Mouse (Mus musculus): ENCODE results near the gene Foxs1. TPM values are rescaled to one million over a fixed set of nuclear protein-coding genes. Genes with fewer than 3 reads are reported as not detected.

Foxs1 gene
- 1 to 10 TPM; 1.6 TPM for total RNA-seq (2021)

DNA sequence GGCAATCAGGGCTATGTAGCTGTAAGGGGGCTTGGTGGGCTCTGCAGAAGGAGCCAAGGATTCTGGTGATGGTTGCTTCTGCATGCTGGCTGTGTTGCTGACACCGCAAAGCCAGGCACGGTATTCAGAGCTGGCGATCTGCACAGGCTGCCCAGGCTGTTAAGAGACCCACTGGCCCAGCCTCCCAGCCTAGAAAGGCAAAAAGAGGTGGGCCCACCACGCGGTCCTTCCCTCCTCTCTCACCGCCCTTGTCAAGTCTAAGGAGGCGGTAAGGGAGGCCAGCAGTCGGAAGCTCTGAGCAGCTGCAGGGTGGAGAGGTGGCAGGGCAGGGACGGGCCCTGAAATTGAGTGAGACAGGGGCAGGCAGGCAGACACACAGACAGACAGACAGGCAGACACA, at the start of gene Foxs1:
Gene Foxs1 (minus strand): TSS at position 161 of the 400 bp plus-strand sequence.
- intact Hi-C loops (cut with DNase I), result no loop called here
- DNase-seq, result no peak

DNA sequence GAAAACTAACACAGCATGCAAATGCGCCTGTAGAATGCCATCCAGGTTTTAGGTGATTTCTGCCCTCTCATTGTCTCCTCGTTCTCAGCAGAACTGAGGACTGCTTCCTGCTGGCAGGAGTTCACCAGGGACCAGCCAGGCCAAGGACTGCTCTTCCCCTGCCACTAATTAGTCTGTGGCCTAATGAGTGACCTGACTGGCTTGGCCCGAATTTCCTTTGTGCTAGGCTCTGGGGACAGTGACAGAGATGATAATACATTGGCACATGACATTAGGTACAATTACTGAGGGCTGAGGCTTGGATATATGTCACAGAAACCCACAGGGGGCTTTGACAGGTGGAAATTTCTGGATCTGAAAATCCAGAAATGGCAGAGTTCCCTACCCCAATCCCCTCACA, 44.0 kb upstream of the Foxs1 start:
- DNase-seq, result no peak
- intact Hi-C loops (cut with DNase I), result no loop called here

DNA sequence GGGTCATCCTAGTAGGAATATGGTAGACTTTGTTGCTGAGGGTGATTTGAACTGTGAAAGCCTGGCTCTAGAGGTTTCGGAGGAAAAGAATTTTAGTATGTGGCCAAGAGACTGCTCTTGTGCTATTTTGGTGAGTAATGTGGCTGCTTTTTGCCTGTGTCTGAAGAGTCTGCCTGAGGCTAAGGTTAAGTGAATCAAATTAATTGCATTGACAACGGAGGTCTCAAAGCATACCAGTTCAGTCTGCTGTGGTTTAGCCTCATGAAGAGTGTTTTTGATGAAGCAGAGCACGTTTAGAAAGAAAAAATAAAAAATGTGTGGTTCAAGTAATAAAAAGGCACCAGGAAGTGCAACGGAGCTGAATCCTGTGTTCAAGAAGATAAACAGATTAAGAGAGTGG, 32.5 kb upstream of the Foxs1 start:
- intact Hi-C loops (cut with DNase I), result no loop called here

DNA sequence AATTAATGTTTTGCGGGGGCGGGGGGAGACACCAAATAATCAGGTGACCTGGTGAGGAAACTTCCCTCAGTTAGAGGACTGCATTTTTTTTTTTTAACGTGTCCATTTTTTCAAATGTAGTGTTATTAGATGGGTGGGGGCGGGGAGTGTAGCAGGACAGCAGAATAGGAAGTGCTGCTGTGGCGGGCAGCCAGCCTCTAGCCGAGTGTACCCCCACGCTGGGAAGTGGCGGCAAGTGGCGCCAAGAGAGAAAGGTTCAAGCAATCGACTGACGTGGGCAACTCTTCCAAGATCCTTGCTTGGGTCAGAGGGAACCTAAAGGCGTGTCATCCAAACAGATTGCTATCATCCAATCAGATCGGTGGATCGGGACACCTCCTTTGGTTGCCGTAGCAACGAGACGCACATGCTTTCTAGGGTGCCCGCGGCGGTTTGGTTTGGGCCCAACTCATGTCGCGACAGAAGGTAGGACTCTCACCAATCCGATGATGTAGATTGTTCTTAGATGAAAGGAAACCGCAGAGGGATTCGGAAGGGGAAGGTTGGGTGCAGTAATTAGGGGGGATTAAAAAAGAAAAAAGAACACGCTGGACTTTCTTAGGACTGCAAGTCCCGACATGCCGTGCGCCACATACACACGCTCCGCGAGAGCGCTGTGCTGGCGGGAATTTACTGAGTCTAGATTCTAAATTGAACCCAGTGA, 29.2 kb upstream of the Foxs1 start, which contains the start of gene Ttll9:
Gene Ttll9 (plus strand): TSS at position 395 of the 703 bp plus-strand sequence.
- intact Hi-C loops (cut with DNase I), result no loop called here
- DNase-seq, result peak; percentile 82

More for the DNA sequence above, 32.5 kb upstream of the Foxs1 start:
- no peak for DNase-seq

- intact Hi-C loops (cut with DNase I), result no loop called here
- DNase-seq, result no peak
Measured at GRCm38 (mm10) chr2:152958116-152958515, 25.1 kb upstream of the Foxs1 start.

DNA sequence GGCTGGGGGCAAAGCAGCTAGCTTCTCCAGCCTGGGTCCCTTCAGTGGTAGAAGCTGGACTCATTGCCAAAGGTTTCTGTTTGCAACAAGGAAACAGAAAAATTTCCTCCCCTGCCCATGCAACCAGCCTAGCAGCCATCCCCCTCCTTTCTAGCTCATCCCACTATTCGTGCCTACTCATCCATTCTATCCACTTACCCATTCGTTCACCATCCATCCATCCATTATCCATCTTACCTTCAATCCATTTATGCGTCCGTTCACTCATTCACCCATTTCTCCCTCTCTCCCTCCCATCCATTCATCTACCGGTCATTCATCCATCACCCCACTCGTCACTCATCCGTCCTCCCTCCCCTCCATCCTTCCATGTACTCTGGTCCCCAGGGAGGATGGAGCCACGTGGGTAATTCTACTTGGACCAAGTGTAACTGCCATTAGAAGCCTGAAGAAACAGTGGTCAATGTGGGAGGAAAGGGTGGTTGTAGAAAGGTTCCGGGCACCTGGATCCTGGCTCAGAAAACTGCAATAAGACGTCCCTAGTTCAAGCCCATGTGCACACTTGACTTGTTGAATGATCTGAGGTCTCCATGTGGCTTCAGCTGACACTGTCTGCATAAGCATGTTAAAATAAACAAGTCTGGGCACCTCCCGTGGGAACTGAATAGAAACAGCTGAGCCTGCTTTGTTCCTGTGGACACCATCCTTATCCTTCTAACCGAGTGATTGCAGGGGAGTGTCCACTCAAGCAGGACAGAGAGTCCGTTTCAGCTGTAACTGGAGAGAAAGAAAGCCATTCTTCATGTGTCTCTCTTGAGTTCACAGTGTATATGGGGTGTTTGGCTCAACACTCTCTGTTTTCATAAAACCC, 19.1 kb upstream of the Foxs1 start:
- peak; percentile 35 for DNase-seq
- intact Hi-C loops (cut with DNase I), result no loop called here

DNA sequence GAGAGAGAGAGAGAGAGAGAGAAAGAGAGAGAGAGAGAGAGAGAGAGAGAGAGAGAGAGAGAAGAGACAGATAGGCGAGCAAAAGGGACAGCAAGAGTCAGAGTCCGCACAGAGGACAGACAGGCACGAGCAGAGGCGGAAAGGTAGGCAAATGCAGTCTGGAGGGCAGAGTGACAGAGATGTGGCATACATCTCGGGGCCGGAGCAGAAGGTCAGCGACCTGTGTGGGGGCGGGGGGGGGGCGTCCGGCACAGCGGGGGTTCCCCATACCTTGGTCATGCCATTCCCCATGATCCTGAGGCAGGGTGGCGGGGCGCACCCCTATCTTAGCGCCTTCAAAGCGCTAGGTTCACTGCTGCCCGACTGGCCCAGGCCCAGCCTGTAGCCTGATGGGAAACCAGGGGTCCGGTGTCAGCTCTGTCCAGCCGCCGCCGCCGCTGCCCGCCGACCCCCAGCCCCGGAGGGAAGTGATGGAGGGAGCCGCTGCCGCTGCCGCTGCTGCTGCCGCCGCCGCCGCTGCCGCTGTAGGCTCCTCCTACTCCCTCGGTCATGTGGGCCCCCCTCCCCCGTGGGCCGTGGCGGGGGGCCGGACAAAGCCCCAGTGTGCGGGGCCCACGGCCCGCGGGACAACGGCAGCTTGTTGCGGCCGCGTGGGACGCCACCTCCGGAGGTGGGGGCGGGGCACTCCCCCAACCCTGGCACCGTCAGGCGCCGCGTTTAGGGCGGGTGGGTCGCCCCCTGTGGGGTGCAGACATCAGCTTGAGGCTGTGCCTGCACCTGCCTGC, 18.2 kb upstream of the Foxs1 start, which contains the start of gene Dusp15:
Gene Dusp15 (minus strand): TSS at position 634 of the 785 bp plus-strand sequence.
- intact Hi-C loops (cut with DNase I), result no loop called here
- DNase-seq, result peak; percentile 52

GRCm38 (mm10) chr2:152950358-152951064, 17.5 kb upstream of the Foxs1 start:
- no peak for DNase-seq
- intact Hi-C loops (cut with DNase I), result no loop called here

DNA sequence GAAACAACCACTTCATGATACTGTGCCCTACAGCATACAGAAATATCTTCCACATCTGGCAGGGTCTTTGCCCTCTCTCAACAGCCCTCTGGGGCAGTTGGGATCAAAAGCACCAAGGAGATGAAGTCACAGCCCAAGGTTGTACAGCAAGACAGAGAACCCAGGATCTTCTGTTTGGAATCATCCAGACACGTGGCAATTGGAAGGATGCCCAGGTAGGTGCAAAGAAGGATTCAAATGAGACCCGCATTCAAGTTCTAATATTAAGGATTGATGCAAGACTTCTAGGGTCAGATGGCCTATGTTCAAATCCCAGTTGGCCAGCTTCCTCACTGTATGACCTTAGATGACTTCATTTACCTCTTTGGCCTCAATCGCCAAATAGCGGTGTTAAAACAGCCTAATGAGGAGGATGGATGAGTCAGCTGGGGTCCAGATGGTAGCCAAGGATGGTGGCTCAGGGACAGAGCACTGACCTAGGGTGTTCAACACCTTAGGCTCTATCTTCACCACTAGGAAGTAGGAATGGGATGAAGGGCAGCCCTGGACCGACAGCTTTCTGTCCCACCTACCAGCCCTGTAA, 15.5 kb upstream of the Foxs1 start:
- DNase-seq, result no peak
- intact Hi-C loops (cut with DNase I), result no loop called here

DNA sequence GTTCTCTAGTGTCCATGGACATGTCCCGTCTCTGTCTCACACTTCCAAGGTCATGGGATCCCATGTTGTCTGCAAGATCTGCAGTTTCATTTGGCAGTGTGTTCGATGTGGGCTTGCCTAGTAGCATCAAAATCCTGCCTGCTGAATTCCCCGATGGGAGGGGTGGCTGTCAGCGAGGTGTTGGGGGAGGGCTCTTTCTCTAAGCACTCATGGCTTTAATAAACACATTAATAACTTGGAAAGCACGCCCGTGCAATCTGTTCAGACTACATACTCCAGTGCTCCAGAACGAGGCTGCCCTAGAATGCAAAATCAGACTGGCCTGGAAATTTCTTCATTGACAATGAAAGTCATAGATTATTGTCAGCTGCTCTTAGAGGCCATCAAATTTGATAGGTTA, 14.1 kb upstream of the Foxs1 start:
- DNase-seq, result peak; percentile 37
- intact Hi-C loops (cut with DNase I), result no loop called here

GRCm38 (mm10) chr2:152944013-152944412, 11.0 kb upstream of the Foxs1 start:
- no peak for DNase-seq
- intact Hi-C loops (cut with DNase I), result no loop called here

GRCm38 (mm10) chr2:152943568-152943967, 10.6 kb upstream of the Foxs1 start:
- intact Hi-C loops (cut with DNase I), result no loop called here
- no peak for DNase-seq

GRCm38 (mm10) chr2:152942898-152943515, 10.0 kb upstream of the Foxs1 start:
- DNase-seq, result no peak
- intact Hi-C loops (cut with DNase I), result no loop called here

GRCm38 (mm10) chr2:152941776-152942175, 8.8 kb upstream of the Foxs1 start:
- intact Hi-C loops (cut with DNase I), result no loop called here
- DNase-seq, result no peak

DNA sequence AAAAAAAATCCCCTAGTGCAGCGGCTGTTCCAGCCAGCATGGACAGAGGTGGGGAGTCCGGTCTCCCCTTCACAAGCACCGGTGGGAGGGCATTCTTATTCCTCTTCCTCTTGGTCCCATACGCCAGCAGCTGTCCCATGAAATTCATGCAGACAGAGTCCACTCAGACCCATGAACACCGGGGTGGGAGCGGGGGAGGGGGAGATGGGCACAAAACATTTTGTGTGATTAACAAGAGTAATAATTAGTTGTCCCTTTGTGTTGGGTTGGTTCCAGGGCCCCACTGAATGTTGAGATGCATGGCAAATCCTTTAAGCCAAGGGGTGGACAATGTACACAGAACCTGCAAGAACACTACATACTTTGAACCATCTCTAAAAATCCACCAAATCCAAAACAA, 8.1 kb upstream of the Foxs1 start:
- DNase-seq, result no peak
- intact Hi-C loops (cut with DNase I), result no loop called here

DNA sequence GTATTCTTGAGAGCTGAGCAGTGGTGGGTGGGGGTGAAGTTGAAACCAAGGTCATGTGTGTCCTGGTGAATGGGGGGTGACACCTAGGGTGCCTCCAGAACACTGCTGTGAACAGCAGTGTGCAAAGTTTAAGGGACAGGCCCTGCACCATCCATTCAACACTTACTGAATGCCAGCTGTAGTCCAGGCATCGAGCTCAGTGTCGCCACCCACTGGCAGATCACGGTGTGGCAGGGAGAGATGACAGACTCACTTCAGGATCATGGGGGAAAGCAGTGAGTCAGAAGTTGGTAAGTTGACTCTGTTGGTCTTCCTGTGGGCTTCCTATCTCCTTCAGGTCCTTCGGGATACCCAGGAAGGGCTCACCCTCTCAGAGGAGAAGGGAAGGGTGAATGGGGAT, 6.8 kb upstream of the Foxs1 start:
- peak; percentile 61 for DNase-seq
- intact Hi-C loops (cut with DNase I), result no loop called here

- DNase-seq, result peak; percentile 76
- intact Hi-C loops (cut with DNase I), result no loop called here
Measured at GRCm38 (mm10) chr2:152933614-152934013, 606 bp upstream of the Foxs1 start.

DNA sequence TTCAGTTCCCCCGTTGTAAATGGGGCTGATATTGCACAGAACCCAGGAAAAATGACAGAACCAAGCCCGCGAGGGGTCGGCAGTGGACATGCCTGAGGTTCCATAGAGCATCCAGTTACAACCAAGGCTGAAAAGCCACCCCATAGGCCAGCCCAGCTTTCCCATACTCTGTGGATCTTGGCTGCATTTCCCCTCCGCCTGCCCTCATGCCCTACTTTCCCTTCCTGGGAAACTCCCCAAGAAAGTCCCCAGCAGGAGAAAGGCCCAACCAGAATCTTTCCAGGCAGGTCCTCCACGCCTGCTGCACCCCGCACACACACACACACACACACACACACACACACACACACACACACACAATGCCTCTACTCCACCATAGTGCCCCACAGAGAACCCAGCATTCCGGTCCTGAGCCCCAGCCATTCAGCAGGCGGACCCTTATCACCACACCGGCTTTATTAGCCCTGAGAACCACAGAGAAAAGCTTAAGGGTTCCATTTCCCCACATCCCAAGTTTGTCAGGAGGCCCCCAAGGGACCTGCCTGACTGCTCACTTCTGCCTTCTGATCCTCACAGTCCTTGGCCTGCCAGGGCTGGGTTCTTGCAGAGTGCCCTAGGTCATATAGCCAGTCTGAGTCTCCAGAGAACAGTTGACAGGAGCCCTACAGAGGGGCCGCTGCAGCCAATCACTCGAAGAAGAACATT, 1.4 kb downstream of the Foxs1 start:
- DNase-seq, result no peak

DNA sequence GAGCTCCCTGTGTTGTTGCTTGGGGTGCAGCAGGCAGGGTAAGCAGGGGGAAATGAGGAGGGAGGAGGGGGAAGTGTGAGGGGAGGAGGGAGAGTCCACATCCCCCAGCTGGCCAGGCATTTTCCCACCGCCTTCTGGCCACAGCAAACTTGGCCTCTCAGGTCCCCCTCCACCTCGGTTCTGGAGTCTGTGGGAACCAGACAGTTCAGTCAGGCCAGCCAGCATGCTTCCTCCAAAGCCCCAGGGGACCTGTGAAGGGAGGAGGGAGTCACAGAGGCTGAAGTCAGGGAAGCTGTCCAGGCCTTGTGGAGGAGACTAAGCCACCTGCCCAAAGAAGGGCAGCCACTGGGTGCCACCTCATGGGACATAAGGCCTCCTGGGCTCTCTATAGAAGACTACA, 2.7 kb downstream of the Foxs1 start:
- no peak for DNase-seq
- intact Hi-C loops (cut with DNase I), result no loop called here

More for the DNA sequence above, 1.4 kb downstream of the Foxs1 start:
- intact Hi-C loops (cut with DNase I), result no loop called here

All from left cerebral cortex, postnatal 4 days (tissue).